Mouse (Mus musculus) embryonic facial prominence, embryonic 11.5 days (tissue): Measurements from ENCODE around the gene Usp20. TPM values are rescaled to one million over a fixed set of nuclear protein-coding genes. Genes with fewer than 3 reads are reported as not detected.

Source experiments
- ATAC-seq: fragments of 200-750 bp; cut with Nextera tagmentation; replicated peaks from 2 replicates; pipeline ENCODE4 v1.8.0; 2017; ENCODE audit warnings: low read depth; ENCODE audit not compliant: insufficient number of reproducible peaks, low FRiP score, low TSS enrichment
- DNase-seq: peaks from one replicate; pipeline ENCODE4 v3.0.0-alpha.2; 2015; ENCODE audit warnings: low spot score
- H3K27ac ChIP-seq: fragments of 300-500 bp; sonication (generic); replicated peaks from 2 replicates; pipeline ENCODE4 v1.5.1; 2014; ENCODE audit warnings: mild to moderate bottlenecking, low read depth, low read length, control low read depth
- H3K27me3 ChIP-seq: fragments of 300-500 bp; sonication (generic); 2 replicates; pipeline ENCODE4 v1.6.1; 2014; ENCODE audit warnings: mild to moderate bottlenecking, low read length, moderate library complexity, mixed read lengths; ENCODE audit not compliant: control insufficient read depth, insufficient read depth
- H3K36me3 ChIP-seq: fragments of 300-500 bp; sonication (generic); replicated peaks from 2 replicates; pipeline ENCODE4 v1.6.1; 2014; ENCODE audit warnings: low read depth, mild to moderate bottlenecking, low read length, moderate library complexity, mixed read lengths; ENCODE audit not compliant: control insufficient read depth, insufficient read depth
- H3K4me1 ChIP-seq: fragments of 300-500 bp; sonication (generic); 2 replicates; pipeline ENCODE4 v1.6.1; 2014; ENCODE audit warnings: low read length, mixed read lengths; ENCODE audit not compliant: control insufficient read depth, insufficient read depth
- H3K4me2 ChIP-seq: fragments of 300-500 bp; sonication (generic); 2 replicates; pipeline ENCODE4 v1.6.1; 2014; ENCODE audit warnings: low read depth, mild to moderate bottlenecking, control low read depth, low read length, moderate library complexity
- H3K4me3 ChIP-seq: fragments of 300-500 bp; sonication (generic); 2 replicates; pipeline ENCODE4 v1.5.1; 2014; ENCODE audit warnings: low read depth, low read length, control low read depth
- H3K9ac ChIP-seq: fragments of 300-500 bp; sonication (generic); replicated peaks from 2 replicates; pipeline ENCODE4 v1.6.1; 2014; ENCODE audit warnings: mild to moderate bottlenecking, control low read depth, low read length
- H3K9me3 ChIP-seq: fragments of 300-500 bp; sonication (generic); replicated peaks from 2 replicates; pipeline ENCODE4 v1.6.1; 2016; ENCODE audit warnings: mild to moderate bottlenecking, low read length, inconsistent platforms, mixed read lengths; ENCODE audit not compliant: control insufficient read depth
- WGBS: fragments of 180-500 bp; shearing (Covaris S2); extraction: QIAGEN DNeasy Blood & Tissue Kit; methylation state at CpG from one replicate; pipeline ENCODE4 v1.1.7; 2014; 5-methylcytosine and 5-hydroxymethylcytosine counted together
- polyA plus RNA-seq: library from polyadenylated mRNA; unstranded; fragments of >200 nt; fragmentation: Nextera tagmentation; extraction: Ambion mirVana; gene quantifications from 2 replicates; pipeline ENCODE4 v1.2.1, GENCODE M21; 2014

The Usp20 gene
- polyA plus RNA-seq, 1 experiment from 2014 or later, result 9.3 TPM

- no peak overlapping the region for H3K9ac ChIP-seq
- no peak for ATAC-seq
Measured at GRCm38 (mm10) chr2:30942603-30943011, 39.5 kb upstream of the Usp20 start.

GRCm38 (mm10) chr2:30952457-30952823 is 29.6 kb upstream of the Usp20 start:
- 0 out of 2 replicates have a peak, but pooled peaks have one; percentile 12 for ATAC-seq
- no peak for DNase-seq
- Histone ChIP-seq H3K36me3 (no peaks in the 10 kb centered on the region), H3K4me1 (peaks cover 5% of the 10 kb centered on the region), H3K9me3 (no peaks in the 10 kb centered on the region), H3K4me2 (peak overlapping the region; percentile 86), H3K9ac (peak overlapping the region; percentile 91), H3K4me3 (peak overlapping the region; percentile 93), H3K27ac (0 out of 2 replicates have a peak overlapping the region, but pooled peaks have one; percentile 44), H3K27me3 (no peaks in the 10 kb centered on the region)
- WGBS, result 32% methylated on average over 5 of the region's 5 CpGs

More at GRCm38 (mm10) chr2:30942603-30943011, 39.5 kb upstream of the Usp20 start:
- DNase-seq, result peak; percentile 93
- no peak overlapping the region for H3K27ac ChIP-seq
- H3K36me3 ChIP-seq, result no peaks in the 10 kb centered on the region
- H3K4me3 ChIP-seq, result no peak overlapping the region
- no peaks in the 10 kb centered on the region for H3K4me1 ChIP-seq
- WGBS, result 29% methylated on average over 16 of the region's 16 CpGs
- no peak overlapping the region for H3K4me2 ChIP-seq
- no peaks in the 10 kb centered on the region for H3K27me3 ChIP-seq
- H3K9me3 ChIP-seq, result no peaks in the 10 kb centered on the region

GRCm38 (mm10) chr2:30952824-30953490 is 29.1 kb upstream of the Usp20 start, which contains the start of gene Tor1b:
Gene Tor1b, plus strand, starts transcription at chr2:30952959.
- peak within 1 kb of the TSS; percentile 91 for H3K9ac ChIP-seq
- peak within 1 kb of the TSS; percentile 93 for H3K4me3 ChIP-seq
- peak; percentile 95 for DNase-seq
- H3K9me3 ChIP-seq, result no peaks in the 10 kb centered on the region
- peak within 1 kb of the TSS; percentile 86 for H3K4me2 ChIP-seq
- peak within 1 kb of the TSS; percentile 79 for H3K27ac ChIP-seq
- WGBS, result under 1% methylated on average over 60 of the region's 60 CpGs
- no peaks in the 10 kb centered on the region for H3K36me3 ChIP-seq
- peaks cover 5% of the 10 kb centered on the region for H3K4me1 ChIP-seq
- ATAC-seq, result peak; percentile 36; the same call in 1 of the 2 replicates
- no peaks in the 10 kb centered on the region for H3K27me3 ChIP-seq

GRCm38 (mm10) chr2:30954797-30955196 is 27.3 kb upstream of the Usp20 start:
- H3K36me3 ChIP-seq, result peaks cover 4% of the 10 kb centered on the region

GRCm38 (mm10) chr2:30957511-30957910 is 24.6 kb upstream of the Usp20 start:
- Histone ChIP-seq H3K9me3 (no peaks in the 10 kb centered on the region), H3K27ac (no peak overlapping the region), H3K27me3 (no peaks in the 10 kb centered on the region), H3K9ac (no peak overlapping the region), H3K36me3 (peaks cover 14% of the 10 kb centered on the region), H3K4me2 (no peak overlapping the region), H3K4me3 (no peak overlapping the region), H3K4me1 (peaks cover 5% of the 10 kb centered on the region)
- ATAC-seq (no peak), DNase-seq (no peak)
- whole genome bisulfite sequencing, result 82% methylated on average over 4 of the region's 4 CpGs

More at GRCm38 (mm10) chr2:30954797-30955196, 27.3 kb upstream of the Usp20 start:
- ATAC-seq (no peak), DNase-seq (no peak)
- no peak overlapping the region for H3K9ac ChIP-seq
- no peaks in the 10 kb centered on the region for H3K9me3 ChIP-seq
- peaks cover 5% of the 10 kb centered on the region for H3K4me1 ChIP-seq
- H3K4me2 ChIP-seq, result no peak overlapping the region; the same call in 1 of the 2 replicates
- no peak overlapping the region for H3K4me3 ChIP-seq
- no peak overlapping the region for H3K27ac ChIP-seq
- H3K27me3 ChIP-seq, result no peaks in the 10 kb centered on the region
- 83% methylated on average over 6 of the region's 6 CpGs for WGBS

GRCm38 (mm10) chr2:30958726-30959125 is 23.4 kb upstream of the Usp20 start:
- no peak for DNase-seq
- WGBS, result 90% methylated on average over 14 of the region's 14 CpGs
- H3K36me3 ChIP-seq, result peaks cover 20% of the 10 kb centered on the region

GRCm38 (mm10) chr2:30959856-30960255 is 22.2 kb upstream of the Usp20 start:
- H3K27me3 ChIP-seq, result no peaks in the 10 kb centered on the region
- H3K27ac ChIP-seq, result no peak overlapping the region; the same call in 1 of the 2 replicates
- no peaks in the 10 kb centered on the region for H3K4me1 ChIP-seq
- H3K36me3 ChIP-seq, result peaks cover 23% of the 10 kb centered on the region
- 52% methylated on average over 5 of the region's 5 CpGs for WGBS
- H3K4me3 ChIP-seq, result no peak overlapping the region
- no peak overlapping the region for H3K9ac ChIP-seq
- no peak overlapping the region for H3K4me2 ChIP-seq
- DNase-seq (no peak), ATAC-seq (no peak)
- H3K9me3 ChIP-seq, result no peaks in the 10 kb centered on the region

More at GRCm38 (mm10) chr2:30958726-30959125, 23.4 kb upstream of the Usp20 start:
- no peak overlapping the region for H3K27ac ChIP-seq
- H3K4me3 ChIP-seq, result no peak overlapping the region
- no peak for ATAC-seq
- peaks cover 5% of the 10 kb centered on the region for H3K4me1 ChIP-seq
- no peak overlapping the region for H3K9ac ChIP-seq
- no peaks in the 10 kb centered on the region for H3K9me3 ChIP-seq
- H3K27me3 ChIP-seq, result no peaks in the 10 kb centered on the region
- no peak overlapping the region for H3K4me2 ChIP-seq

- no peak overlapping the region for H3K9ac ChIP-seq
- H3K4me2 ChIP-seq, result no peak overlapping the region
- H3K27ac ChIP-seq, result no peak overlapping the region
- peaks cover 2% of the 10 kb centered on the region; the same call in 1 of the 2 replicates for H3K4me1 ChIP-seq
- H3K36me3 ChIP-seq, result peaks cover 23% of the 10 kb centered on the region
- no peak for DNase-seq
- no peaks in the 10 kb centered on the region for H3K9me3 ChIP-seq
- no peak overlapping the region for H3K4me3 ChIP-seq
- no peaks in the 10 kb centered on the region for H3K27me3 ChIP-seq
- ATAC-seq, result no peak
- 90% methylated on average over 11 of the region's 11 CpGs for WGBS
Measured at GRCm38 (mm10) chr2:30962570-30963254, 19.4 kb upstream of the Usp20 start.
